Mouse (Mus musculus) adipocyte (in vitro differentiated cells): ENCODE measurements around the gene Dennd4c.
"Not testable (repeated sequence)": the region's sequence is repeated elsewhere in the genome, so short reads cannot be mapped to it uniquely, and the experiment has no call there.

Experiments
- DNase-seq: peaks from one replicate; pipeline ENCODE4 v3.0.0-alpha.2; 2016; ENCODE audit warnings: low spot score

Gene Dennd4c

DNA sequence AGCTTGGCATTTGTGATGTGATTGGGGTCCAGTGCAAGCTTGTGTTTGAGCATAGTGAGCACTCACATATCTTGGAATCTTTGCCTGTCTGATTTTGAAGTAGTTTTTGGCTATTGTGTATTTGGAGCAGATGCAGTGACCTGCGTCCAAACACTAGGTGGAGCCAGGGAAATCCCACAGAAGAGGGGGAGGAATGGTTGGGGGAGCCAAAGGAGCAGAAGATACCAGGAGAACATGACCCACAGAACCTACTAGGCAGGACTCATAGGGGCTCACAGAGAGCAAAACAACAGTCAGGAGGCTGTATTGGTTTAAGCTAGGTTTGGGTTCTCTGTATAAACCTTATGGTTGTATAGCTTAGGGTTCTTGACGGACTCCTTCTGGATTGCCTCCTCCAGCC is 62.2 kb downstream of the Dennd4c start:
- peak; percentile 31 for DNase-seq

DNA sequence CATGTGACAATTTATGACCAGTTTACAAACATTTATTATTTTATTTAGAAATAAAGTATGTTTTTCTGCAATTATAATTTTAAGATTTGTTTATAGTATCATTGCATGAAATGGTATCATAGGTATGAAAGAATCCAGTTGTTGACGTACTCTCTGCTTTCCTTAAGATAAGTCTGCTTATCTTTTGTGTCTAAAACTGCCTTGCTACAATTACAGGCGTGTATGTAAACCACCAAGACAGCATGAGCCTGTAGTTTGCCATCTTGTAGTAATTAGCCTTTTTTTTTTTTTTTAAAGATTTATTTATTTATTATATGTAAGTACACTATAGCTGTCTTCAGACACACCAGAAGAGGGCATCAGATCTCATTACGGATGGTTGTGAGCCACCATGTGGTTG is 66.5 kb downstream of the Dennd4c start:
- no peak for DNase-seq

DNA sequence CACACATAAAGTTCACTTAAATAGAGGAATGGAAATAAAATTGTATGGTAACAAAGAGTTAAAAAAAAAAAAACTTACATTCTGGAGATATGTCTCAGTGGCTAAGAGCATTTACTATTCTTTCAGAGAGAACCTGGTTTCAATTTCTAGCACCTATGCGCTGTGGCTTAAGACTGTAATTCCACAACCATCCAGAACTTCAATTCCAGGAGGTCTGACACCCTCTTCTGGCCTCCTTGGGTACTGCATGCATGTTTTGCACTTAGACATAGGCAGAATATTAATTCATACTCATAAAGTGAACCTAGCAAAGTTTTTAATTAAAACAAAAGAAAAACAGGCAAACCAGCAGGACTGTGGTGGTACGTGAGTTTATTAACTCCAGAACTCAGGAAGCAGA is 74.8 kb downstream of the Dennd4c start:
- peak; percentile 34 for DNase-seq

DNA sequence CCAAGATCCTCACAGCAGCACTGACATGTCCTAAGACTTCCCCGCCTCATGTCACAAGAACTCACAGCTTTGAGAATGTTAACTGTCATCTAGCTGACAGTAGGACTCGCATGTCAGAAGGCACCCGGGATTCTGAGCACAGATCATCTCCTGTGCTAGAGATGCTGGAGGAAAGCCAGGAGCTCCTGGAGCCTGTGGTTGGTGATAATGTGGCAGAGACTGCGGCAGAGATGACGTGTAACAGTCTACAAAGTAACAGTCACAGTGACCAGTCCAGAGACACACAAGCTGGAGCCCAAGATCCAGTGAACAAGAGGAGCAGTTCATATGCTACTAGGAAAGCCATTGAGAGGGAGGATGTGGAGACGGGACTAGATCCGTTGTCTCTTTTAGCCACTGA is 76.8 kb downstream of the Dennd4c start:
- DNase-seq, result no peak

DNA sequence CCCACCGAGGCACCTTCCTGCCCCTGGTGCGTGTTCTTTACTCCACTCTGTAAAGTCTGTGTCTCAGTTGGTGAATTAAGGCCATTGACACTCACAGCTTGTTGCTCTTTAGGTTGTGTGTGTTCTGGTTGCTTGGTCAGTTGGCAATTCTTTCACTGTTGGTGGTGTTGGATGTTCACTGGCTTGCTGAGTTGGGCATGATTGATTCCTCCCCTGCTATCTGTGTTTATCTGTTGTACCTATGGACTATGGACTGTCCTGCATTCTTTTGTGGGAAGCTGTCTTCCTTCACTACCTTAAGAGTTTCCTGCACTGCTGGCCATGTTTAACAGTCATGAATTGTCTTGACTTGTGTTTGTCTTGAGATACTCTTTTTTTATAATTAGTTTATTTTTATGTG is 83.5 kb downstream of the Dennd4c start:
- no peak for DNase-seq

DNA sequence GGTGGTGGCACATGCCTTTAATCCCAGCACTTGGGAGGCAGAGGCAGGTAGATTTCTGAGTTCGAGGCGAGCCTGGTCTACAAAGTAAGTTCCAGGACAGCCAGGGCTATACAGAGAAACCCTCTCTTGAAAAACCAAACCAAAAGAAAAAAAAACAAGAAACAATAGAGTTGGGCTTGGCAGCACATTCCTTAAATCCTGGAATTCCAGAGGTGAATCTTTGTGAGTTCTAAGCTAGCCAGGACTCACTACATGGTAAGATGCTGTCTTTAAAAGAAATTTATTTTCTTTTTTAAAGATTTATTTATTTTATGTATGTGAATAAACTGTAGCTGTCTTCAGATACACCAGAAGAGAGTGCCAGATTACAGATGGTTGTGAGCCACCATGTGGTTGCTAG is 92.8 kb downstream of the Dennd4c start:
- DNase-seq, result not testable (repeated sequence)

DNA sequence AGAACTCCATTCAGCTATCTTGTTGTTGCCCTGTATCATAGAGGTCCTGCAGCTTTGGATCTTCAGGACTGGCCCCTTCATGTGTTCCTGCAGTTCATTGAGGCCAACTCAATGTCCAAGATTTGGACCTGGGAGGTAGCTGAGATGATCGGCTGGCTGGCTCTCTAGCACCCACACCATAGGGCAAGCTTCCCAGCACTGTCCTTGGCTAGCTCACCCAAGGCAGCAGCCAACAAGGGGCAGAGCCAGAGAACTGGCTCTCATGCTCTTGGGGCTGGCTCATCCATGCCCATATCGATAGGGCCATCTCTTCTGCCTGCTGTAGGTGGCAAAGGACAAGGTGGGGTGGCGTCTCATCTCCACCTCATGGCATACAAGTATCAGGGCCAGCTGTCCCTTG is 97.0 kb downstream of the Dennd4c start:
- DNase-seq, result peak; percentile 64

DNA sequence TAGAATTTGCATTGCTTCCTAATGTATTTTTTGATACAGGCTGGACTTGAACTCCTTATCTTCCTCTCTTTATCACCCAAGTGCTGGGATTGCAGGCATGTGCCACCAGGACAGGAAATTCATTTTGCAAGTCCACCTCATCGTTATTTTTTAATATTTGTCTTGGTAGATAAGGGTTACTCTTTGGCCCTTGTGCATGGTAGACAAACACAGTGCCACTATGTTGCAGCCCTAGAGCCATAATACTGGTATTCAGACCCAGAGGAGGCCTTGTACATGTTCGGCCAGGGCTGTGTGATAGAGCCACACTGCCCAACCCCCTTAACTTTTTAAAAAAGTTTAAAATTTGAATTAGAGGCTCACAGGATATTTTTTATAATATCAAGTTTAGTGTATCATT is 98.9 kb downstream of the Dennd4c start:
- DNase-seq, result no peak

DNA sequence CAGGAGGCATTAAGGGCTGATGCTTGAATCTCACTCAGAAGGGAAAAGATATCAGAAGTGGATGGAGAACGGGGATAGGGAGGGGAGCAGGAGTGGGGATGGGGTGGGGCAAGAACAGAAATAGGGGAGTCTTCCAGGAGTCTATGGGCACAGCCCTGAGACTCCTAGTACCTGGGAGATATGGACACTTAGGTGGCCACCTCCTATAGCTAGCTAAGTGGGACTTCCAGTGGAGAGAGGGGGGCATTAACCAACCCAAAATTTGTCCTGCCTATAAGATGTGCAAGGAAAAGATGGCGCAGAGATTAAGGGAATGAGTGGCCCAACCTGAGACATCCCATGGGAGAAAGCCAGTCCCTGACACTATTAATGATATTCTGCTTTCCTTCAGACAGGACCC is 103.0 kb downstream of the Dennd4c start:
- no peak for DNase-seq

DNA sequence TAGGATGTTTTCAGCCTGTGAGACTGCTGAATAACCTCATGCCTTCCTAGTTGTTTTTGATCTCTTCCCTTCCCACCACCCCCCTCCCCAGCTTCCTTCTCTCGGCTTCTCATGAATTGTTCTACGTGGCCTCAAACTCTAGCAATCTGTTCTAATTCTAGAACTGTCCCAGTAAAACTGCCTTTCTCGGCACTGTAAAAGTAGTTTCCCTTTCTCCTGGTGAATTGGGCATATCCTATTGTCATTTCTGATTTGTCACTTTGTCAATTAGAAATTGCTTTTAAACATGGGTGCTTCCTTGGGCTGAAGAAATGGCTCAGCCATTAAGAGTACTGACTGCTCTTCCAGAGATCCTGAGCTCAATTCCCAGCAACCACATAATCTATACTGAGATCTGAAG is 103.7 kb downstream of the Dennd4c start:
- DNase-seq, result no peak

DNA sequence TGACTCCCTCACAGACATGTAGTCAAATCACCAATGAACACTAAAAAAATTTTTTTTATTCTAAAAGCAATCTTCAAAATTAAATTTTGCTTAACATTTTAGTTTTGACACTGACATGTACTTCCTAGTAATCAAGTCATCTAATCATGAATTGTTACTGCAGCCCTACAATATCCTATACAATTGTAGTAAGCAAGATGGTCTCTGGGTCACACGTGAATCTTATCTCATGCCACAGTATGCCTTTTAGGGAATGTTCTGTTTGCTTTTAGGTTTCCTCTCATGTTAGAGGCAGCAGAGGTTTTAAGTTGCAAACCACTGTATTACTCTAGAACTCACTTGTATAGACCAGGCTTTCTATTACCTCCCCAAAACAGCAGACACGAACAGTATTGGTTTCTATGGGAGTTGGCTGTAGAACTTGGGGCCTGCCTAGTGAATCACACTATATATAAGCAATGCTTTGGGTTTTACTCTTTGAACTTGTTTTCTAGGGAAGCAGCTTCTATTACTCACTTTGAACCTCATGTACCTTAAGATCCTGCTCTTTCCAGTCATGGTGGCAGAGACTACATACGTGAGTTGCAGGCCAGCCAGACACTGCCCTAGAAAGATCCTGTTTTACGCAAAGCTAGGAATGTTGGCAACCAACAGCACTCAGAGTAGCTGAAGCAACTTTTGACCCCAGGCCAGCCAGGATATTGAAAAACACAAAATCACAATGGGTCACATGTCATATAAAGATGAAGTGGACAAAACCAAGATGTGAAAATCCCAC is 104.6 kb downstream of the Dennd4c start:
- DNase-seq, result peak; percentile 87

DNA sequence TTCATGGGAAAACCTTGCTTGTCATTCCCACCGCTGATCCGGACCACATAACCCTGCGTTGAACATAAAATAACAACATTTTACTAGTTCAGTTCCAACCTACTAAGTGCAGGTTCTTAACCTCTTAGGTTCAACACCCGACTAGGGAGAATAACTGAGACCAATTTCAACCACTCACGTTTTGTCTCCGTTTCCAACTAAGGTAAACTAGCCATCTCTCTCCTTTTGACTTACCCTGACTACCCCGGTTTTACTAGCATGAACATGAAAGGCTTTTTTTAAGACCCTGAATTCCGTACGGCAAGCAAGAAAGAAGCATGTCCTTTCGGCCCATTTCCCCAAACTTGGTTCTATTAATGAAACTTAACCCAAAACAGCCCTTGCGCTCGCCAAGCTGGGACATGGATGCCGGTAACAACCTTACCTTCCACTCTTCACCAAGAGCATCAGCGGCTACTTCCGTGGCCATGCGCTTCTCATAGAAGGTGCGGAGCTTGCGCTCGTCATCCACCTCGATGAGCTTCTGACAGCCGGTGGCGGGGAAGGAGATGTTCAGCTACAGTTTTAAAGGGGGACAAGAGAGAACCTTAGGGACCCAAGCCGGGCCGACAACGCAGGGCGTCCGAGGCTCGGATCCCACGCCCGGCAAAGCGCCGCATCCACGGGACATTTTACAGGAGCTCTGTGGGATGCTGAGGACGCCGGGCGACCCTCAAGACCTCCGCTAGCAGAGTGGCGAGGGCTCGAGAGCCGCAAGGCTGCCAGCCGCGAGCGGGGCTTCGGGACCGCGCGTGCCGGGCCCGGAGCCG is 108.2 kb downstream of the Dennd4c start:
- DNase-seq, result peak; percentile 26

DNA sequence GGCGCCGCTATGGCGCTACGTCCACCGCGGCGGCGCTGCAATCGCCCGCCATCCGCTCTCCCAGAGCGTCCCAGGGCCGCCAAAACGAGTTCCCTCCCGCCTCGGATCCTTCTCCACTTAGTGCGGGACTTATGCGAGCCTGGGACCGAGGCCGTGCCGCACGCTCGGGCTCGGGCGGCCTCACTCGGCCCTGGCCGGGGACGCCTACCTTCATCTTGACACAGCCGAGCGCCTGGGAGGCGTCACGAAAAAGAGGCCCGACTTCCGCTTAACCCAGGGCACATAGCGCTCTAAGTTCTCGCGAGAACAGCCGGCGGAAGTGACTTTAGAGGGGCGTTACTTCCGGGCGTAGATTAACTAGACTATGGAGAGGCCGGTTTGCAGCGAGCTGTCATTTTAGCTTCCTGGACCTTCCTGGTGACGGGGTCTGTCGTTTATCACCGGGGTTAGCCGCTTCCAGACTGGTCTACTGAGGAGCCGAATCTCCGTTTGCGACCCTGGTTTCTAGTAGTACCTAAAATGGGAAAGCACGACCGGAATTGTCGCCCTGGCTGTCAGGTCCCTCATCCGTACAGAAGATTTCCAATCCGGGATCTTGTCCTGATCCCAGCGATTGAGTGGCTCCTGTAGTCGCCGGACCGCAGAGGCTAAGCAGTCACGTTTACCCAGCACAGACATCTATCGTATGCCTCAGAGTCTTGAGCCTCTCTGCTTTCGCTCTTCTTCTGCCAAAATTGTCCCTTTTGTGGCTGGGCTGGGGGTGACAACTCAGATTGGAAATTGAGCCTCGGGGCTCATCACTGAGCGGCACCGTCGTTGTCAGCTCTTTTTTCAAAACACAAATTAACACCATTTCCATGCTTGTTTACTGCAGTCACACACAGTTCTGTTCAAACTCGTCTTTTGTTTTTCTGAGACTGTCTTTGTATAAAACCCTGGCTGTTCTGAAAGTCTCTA is 109.0 kb downstream of the Dennd4c start, which contains the start of gene Rps6:
TSS of gene Rps6 (minus strand) at position 300 of the 957 bp plus-strand sequence.
- DNase-seq, result peak; percentile 98

DNA sequence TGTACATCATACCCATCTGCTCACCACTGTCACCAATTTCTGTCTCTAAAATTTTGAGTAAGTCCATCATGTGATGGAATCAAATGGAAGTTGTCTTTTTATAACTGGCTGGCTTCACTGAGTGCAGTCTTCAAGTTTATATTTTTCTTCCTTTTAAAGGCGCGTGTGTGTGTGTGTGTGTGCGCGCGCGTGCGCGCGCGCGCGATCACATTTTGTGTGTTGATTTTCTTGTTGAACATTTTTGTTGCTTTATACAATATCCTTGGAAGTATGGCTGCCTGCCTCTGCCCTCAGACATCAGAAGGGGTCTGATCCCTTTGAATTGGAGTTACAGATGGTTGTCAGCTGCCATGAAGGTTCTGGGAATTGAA is 109.7 kb downstream of the Dennd4c start:
- DNase-seq, result no peak

DNA sequence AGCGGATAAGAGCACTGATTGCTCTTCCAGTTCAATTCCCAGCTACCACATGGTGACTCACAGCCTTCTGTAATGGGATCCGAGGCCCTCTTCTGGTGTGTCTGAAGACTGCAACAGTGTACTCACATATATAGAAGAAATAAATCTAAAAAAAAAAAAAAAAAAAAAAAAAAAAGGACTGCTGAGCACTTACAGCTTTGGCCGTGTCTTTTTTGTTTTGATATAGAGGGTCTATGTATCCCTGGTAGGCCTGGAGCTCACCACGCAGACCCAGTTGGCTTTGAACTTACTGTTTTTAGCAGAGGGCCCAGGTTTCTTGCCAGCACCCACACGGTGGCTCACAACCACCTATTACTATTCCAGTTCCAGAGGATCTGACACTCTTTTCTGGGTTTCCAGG is 115.7 kb downstream of the Dennd4c start:
- no peak for DNase-seq

DNA sequence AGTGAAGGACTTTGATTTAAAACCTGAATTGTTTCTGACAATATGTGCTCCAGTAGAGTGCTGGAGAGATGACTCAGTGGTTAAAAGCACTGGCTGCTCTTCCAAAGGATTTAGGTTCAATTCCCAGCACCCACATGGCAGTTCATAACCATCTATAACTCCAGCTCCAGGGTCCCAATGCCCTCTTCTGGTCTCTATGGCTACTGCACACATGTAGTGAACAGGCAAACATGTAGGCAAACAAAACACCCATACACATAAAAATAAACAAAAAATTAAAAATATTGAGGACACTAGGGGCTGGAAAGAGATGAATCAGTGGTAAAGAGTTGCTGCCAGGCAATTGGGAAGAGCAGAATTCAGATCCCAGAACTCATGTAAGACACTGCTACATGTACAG is 123.6 kb downstream of the Dennd4c start:
- DNase-seq, result no peak

DNA sequence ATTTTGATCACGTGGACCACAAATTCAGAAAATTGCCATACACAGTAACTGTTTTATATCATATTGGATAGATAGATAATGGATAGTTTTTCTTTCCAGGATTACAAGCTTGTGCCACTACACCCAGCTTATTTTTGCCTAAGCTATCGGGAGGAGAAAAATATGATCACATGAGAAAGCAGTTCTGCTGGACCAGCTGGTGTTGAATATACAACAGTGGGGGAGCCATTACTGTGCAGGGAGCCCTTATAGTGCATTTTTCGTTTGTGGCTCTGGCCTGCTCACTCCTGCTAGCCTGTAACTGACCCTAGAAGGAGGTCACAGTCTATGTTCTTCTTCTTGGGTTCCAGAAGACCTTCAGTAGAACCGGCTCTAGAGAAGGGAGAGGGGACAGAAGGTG is 124.7 kb downstream of the Dennd4c start:
- DNase-seq, result no peak

DNA sequence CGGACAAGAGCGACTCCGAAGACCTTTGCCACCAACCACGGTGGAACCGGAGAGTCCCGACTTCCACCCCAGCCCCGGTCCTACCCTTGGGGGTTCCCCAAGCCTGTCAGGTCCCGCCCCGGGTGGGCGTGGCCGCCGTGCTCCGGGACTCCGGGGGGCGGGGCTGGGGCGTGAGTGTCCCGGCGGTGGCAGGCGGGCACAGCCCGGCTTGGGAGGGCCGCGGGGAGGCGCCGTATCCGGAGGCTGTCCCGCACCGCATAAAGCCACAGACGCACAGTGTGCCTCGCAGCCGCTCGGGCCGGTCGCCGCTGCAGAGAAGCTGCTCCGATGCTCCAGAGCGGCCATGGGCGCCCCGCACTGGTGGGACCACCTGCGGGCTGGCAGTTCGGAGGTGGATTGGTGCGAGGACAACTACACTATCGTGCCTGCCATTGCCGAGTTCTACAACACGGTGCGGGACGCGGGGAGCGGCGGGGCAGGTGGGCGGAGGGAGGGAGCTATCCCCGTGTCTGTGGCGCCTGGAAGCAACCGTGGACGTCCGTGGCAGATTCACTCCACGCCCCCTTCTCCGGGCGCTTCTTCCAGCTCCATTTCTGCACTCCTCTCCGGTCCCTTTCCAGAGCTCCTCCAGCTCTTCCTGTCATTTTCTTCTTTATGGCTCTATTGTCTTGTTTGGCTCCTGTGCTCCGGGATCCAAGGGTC is 125.9 kb downstream of the Dennd4c start, which contains the start of gene Acer2:
TSS of gene Acer2 (plus strand) at position 251 of the 702 bp plus-strand sequence.
- no peak for DNase-seq

DNA sequence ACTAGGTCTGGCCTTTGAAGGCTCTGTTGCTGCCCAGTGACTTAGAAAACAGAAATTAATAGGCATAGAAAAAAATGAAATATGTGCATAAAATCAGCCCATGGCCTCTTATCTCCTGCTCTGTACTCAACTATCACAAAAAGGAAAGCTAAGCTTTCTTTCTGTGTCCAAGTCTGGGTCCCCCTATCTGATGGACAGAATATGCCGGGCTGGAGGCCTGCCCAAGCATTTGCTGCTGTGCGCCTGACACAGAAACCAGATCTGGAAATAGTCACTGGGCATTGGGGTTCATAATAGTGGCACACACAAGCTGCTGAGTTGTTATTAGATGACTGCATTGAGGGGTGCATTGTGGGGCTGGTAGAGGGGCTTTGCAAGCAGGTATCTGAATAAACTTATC is 131.1 kb downstream of the Dennd4c start:
- DNase-seq, result no peak

DNA sequence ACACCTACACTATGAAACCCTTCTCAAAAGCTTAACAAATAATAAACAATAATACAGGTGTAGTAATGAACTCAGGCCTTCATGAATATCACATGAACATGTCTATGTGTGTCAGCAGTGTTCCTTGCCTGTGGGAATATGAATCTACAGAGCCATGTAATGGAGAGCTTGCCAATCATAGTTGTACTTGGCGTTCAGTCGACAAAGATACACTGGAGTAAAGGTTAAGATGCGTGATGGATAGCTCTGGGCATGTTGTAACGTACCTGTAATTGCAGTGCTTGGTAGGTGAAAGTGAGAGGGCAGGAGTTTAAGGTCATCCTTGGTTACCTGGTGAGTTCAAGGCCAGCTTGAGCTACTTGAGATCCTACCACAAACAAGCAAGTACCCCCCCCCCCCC is 132.8 kb downstream of the Dennd4c start:
- DNase-seq, result no peak

DNA sequence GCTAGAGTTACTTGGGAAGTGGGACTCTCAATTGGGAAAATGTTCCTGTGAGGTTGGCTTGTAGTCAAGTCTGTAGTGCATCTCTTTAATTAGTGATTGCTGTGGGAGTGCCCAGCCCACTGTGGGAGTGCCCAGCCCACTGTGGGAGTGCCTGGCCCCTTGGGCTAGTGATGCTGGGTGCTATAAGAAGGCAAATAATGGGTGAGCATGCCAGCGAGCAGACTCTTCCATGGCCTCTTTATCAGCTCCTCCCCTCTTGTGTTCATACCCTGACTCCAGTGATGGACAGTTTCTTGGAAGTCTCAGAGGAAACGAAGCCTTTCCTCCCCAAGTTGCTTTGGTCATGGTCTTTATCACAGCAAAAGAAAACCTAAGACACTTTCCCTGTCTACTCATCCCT is 134.1 kb downstream of the Dennd4c start:
- no peak for DNase-seq

DNA sequence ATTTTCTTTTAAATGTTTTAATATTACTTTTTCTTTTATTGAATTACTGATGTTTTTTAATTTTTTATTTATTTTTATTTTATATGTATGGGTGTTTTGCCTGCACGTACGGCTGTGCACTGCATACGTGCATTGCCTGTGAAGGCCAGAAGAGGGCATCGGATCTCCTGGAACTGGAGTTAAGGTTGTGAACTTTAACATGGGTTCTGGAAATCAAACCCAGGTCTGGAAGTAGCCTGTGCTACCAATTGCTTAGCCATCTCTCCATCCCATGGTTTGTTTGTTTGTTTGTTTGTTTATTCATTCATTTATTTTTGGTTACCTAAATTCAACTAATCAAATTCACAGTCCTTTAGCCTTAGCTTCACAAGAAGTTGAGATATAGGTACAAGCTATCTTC is 136.6 kb downstream of the Dennd4c start:
- no peak for DNase-seq
